Mouse (Mus musculus): ENCODE results near the gene Mucl3. TPM values are rescaled to one million over a fixed set of nuclear protein-coding genes. Genes with fewer than 3 reads are reported as not detected.

The Mucl3 gene
- total and polyA plus RNA-seq, 3 experiments: not detected

DNA sequence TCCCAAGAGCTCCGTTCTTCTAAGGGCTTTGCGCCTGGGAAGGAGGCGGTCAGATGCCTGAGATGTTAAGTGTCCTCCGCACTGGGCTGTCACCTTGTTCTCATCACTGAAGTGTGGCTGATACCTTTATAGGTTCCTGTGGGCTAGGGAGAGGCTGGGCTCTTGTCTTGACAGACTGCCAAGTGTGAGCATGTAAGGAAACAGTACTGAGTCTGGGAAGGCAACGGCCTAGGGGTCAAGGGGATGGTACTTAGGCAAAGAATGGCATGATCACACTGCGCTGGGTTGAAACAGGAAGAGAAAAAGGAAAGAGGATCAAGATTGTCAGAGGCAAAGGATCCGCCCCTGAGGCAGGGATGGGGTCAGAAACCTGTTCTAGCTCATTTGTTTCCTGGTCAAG is 17.0 kb downstream of the Mucl3 start, which contains the start of gene Gm9573:
Gm9573 (minus strand) TSS at position 101 of the 400 bp plus-strand sequence.
- Histone ChIP-seq H3K9ac (ENCODE audit: low read depth, low read length) (no peak within 1 kb of the TSS), H3K4me1 (ENCODE audit: control insufficient read depth, insufficient read depth, low read length) (no peaks in the 10 kb centered on the region), H3K79me2 (replicated peaks; ENCODE audit: control insufficient read depth, insufficient read depth, low read length) (no peaks in the 10 kb centered on the region), H3K27ac (no peak within 1 kb of the TSS), H3K27me3 (ENCODE audit: control insufficient read depth, insufficient read depth, low read length) (no peaks in the 10 kb centered on the region), H3K36me3 (ENCODE audit: control insufficient read depth, insufficient read depth, low read length) (no peaks in the 10 kb centered on the region), H3K4me3 (no peak within 1 kb of the TSS)
- no peak for DNase-seq
- 69% methylated on average over 7 of the region's 7 CpGs for WGBS
- TF ChIP-seq POLR2A (IDR thresholded peaks at IDR 0.05; ENCODE audit: insufficient read depth, low read depth, low read length) (no peak), EP300 (IDR thresholded peaks at IDR 0.05; ENCODE audit: insufficient read depth, low read depth, low read length) (no peak), CTCF (IDR thresholded peaks at IDR 0.05) (no peak)
- intact Hi-C loops (cut with DNase I): no loop called here

DNA sequence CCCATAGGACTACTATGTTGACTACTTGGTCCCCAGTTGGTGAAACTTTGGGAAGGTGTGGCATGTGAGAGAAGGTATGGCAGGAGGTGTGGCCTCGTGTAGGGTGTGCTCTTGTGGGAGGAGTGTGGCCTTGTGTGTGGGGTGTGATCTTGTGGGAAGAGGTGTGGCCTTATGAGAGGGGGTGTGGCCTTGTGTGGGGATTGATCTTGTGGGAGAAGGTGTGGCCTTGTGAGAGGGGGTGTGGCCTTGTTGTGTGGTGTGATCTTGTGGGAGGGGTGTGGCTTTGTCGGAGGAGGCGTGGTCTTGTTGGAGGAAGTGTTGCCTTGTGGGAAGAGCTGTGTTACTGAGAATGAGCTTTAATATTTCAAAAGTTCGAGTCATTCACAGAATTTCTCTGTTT is 26.4 kb downstream of the Mucl3 start:
- no peak for TF ChIP-seq CTCF (IDR thresholded peaks at IDR 0.05)
- TF ChIP-seq POLR2A (IDR thresholded peaks at IDR 0.05; ENCODE audit: insufficient read depth, low read depth, low read length): no peak
- no peak for TF ChIP-seq EP300 (IDR thresholded peaks at IDR 0.05; ENCODE audit: insufficient read depth, low read depth, low read length)
- DNase-seq: no peak
- Histone ChIP-seq H3K79me2 (replicated peaks; ENCODE audit: control insufficient read depth, insufficient read depth, low read length) (no peaks in the 10 kb centered on the region), H3K27ac (no peak overlapping the region), H3K4me3 (no peak overlapping the region), H3K27me3 (ENCODE audit: control insufficient read depth, insufficient read depth, low read length) (no peaks in the 10 kb centered on the region), H3K36me3 (ENCODE audit: control insufficient read depth, insufficient read depth, low read length) (no peaks in the 10 kb centered on the region), H3K9ac (ENCODE audit: low read depth, low read length) (no peak overlapping the region), H3K4me1 (ENCODE audit: control insufficient read depth, insufficient read depth, low read length) (no peaks in the 10 kb centered on the region)
- intact Hi-C loops (cut with DNase I): no loop called here
- 57% methylated on average over 4 of the region's 4 CpGs for WGBS

DNA sequence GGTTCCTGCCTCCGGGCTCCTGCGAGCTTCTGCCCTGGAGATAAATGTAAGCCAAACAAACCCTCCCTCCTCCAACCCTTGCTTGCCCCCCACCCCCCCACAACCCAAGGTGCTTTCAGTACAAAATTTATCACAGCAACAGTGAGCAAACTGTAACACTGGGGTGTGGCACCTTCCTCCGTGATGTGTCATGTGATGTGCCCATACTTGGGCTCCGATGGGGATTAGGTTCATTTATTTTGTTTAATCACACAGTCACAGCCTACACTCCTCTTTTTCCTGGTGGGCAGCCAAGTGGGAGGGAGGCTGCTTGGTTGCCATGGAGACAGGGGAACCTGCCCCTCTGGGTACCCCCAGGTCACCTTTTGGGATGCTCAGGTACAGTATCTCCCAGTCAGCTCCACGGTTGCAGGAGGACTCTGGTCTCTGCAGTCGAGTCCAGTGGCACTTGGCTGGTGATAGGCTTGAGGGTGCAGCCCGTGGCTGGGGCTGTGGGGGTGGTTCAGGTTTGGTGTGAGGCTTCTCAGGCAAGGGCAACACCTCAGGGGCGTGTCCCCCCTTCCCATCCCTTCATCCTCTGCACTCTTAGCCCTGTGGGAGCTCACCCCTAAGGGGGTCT is 41.6 kb downstream of the Mucl3 start:
- 34% methylated on average over 8 of the region's 8 CpGs for WGBS
- no peaks in the 10 kb centered on the region for H3K79me2 ChIP-seq (replicated peaks; ENCODE audit: control insufficient read depth, insufficient read depth, low read length)
- H3K27ac ChIP-seq: no peak overlapping the region
- TF ChIP-seq EP300 (IDR thresholded peaks at IDR 0.05; ENCODE audit: insufficient read depth, low read depth, low read length): no peak
- TF ChIP-seq CTCF (IDR thresholded peaks at IDR 0.05): no peak
- TF ChIP-seq POLR2A (IDR thresholded peaks at IDR 0.05; ENCODE audit: insufficient read depth, low read depth, low read length): no peak
- no peak for DNase-seq
- H3K9ac ChIP-seq (ENCODE audit: low read depth, low read length): no peak overlapping the region
- H3K36me3 ChIP-seq (ENCODE audit: control insufficient read depth, insufficient read depth, low read length): no peaks in the 10 kb centered on the region
- intact Hi-C loops (cut with DNase I): no loop called here
- no peaks in the 10 kb centered on the region for H3K27me3 ChIP-seq (ENCODE audit: control insufficient read depth, insufficient read depth, low read length)
- H3K4me3 ChIP-seq: no peak overlapping the region
- H3K4me1 ChIP-seq (ENCODE audit: control insufficient read depth, insufficient read depth, low read length): no peaks in the 10 kb centered on the region

DNA sequence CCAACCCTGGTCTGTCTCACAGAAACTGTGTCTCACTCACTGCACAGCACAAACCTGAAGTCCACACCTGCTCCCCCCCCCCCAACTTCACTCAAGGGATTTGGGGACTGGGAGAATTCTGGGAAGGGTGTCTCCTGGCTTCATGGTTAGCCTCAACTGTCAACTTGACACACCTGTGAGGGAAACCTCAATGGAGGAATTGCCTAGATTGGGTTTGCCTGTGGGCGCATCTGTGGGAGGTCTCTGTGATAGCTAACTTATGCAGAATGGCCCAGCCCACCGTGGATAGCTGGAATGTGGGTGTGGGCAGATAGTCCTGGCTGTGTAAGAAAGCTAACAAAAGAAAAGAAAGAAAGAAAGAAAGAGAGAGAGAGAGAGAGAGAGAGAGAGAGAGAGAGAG is 42.2 kb downstream of the Mucl3 start, which contains the start of gene Sfta2:
Sfta2 (plus strand) TSS at position 301 of the 400 bp plus-strand sequence.
- intact Hi-C loops (cut with DNase I): no loop called here

DNA sequence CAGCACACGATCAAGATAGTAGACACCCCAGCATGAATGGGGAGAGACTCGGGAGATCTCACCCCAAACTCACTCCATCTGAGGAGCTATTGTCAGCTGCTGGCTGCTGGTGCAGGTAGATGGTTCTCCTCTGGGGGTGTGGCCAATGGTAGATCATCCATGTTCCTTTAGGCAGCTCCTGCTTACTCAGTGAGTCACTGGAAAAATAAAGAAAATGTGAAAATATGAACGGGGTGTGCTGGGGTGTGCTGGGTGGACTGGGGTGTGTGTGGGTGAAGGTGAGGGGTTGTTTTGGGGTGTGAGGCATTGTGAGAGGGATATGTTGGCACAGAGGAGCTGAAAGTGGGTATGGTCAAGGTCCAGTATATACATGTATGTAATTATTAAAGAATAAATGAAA is 46.1 kb downstream of the Mucl3 start:
- no peak for TF ChIP-seq POLR2A (IDR thresholded peaks at IDR 0.05; ENCODE audit: insufficient read depth, low read depth, low read length)
- TF ChIP-seq EP300 (IDR thresholded peaks at IDR 0.05; ENCODE audit: insufficient read depth, low read depth, low read length): no peak
- no peak for TF ChIP-seq CTCF (IDR thresholded peaks at IDR 0.05)
- H3K27ac ChIP-seq: no peak overlapping the region
- no peaks in the 10 kb centered on the region for H3K27me3 ChIP-seq (ENCODE audit: control insufficient read depth, insufficient read depth, low read length)
- H3K36me3 ChIP-seq (ENCODE audit: control insufficient read depth, insufficient read depth, low read length): no peaks in the 10 kb centered on the region
- intact Hi-C loops (cut with DNase I): no loop called here
- DNase-seq: no peak
- H3K9ac ChIP-seq (ENCODE audit: low read depth, low read length): no peak overlapping the region
- H3K4me3 ChIP-seq: no peak overlapping the region
- H3K79me2 ChIP-seq (replicated peaks; ENCODE audit: control insufficient read depth, insufficient read depth, low read length): no peaks in the 10 kb centered on the region
- no peaks in the 10 kb centered on the region for H3K4me1 ChIP-seq (ENCODE audit: control insufficient read depth, insufficient read depth, low read length)
- 88% methylated on average over 3 of the region's 3 CpGs for WGBS

More for the DNA sequence above, 42.2 kb downstream of the Mucl3 start, which contains the start of gene Sfta2:
- H3K4me3 ChIP-seq: no peak within 1 kb of the TSS
- no peaks in the 10 kb centered on the region for H3K36me3 ChIP-seq (ENCODE audit: control insufficient read depth, insufficient read depth, low read length)
- DNase-seq: no peak
- H3K79me2 ChIP-seq (replicated peaks; ENCODE audit: control insufficient read depth, insufficient read depth, low read length): no peaks in the 10 kb centered on the region
- H3K4me1 ChIP-seq (ENCODE audit: control insufficient read depth, insufficient read depth, low read length): no peaks in the 10 kb centered on the region
- no peak within 1 kb of the TSS for H3K9ac ChIP-seq (ENCODE audit: low read depth, low read length)
- no peak within 1 kb of the TSS for H3K27ac ChIP-seq
- H3K27me3 ChIP-seq (ENCODE audit: control insufficient read depth, insufficient read depth, low read length): no peaks in the 10 kb centered on the region
- 59% methylated on average over 2 of the region's 2 CpGs for WGBS
- TF ChIP-seq CTCF (IDR thresholded peaks at IDR 0.05): no peak
- TF ChIP-seq EP300 (IDR thresholded peaks at IDR 0.05; ENCODE audit: insufficient read depth, low read depth, low read length): no peak
- no peak for TF ChIP-seq POLR2A (IDR thresholded peaks at IDR 0.05; ENCODE audit: insufficient read depth, low read depth, low read length)

DNA sequence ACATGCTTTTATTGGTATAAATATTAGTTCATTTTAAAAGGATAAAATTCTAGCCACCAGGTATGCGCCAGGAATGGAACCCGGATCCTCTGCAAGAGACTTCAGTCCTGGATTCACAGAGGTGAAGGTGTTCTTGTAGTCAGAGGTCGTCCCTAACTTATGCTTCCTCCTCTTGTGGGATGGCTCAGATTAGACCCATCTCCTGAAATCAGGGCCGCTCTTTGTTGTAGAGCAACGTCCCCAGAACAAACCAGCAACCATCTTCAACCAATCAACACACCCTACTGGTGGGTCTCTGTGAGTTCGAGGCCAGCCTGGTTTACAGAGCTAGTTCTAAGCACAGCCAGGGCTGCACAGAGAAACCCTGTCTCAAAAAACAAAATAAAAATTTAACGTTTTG is 49.0 kb downstream of the Mucl3 start:
- no peaks in the 10 kb centered on the region for H3K79me2 ChIP-seq (replicated peaks; ENCODE audit: control insufficient read depth, insufficient read depth, low read length)
- no peaks in the 10 kb centered on the region for H3K27me3 ChIP-seq (ENCODE audit: control insufficient read depth, insufficient read depth, low read length)
- DNase-seq: no peak
- intact Hi-C loops (cut with DNase I): loop anchor here (5.0 kb wide), 1 partner anchor 133 kb away; no protein-coding TSS in a partner anchor
- no peak overlapping the region for H3K9ac ChIP-seq (ENCODE audit: low read depth, low read length)
- TF ChIP-seq EP300 (IDR thresholded peaks at IDR 0.05; ENCODE audit: insufficient read depth, low read depth, low read length) (no peak), POLR2A (IDR thresholded peaks at IDR 0.05; ENCODE audit: insufficient read depth, low read depth, low read length) (no peak), CTCF (IDR thresholded peaks at IDR 0.05) (no peak)
- no peak overlapping the region for H3K27ac ChIP-seq
- no peaks in the 10 kb centered on the region for H3K36me3 ChIP-seq (ENCODE audit: control insufficient read depth, insufficient read depth, low read length)
- 73% methylated on average over 7 of the region's 7 CpGs for WGBS
- H3K4me1 ChIP-seq (ENCODE audit: control insufficient read depth, insufficient read depth, low read length): peaks cover 2% of the 10 kb centered on the region
- no peak overlapping the region for H3K4me3 ChIP-seq
